Mouse (Mus musculus): Measurements from ENCODE around the gene Cmbl.

Gene Cmbl

GRCm38 (mm10) chr15:31573287-31573686 is 8.1 kb downstream of the Cmbl start:
- in situ Hi-C loops (cut with MboI; ENCODE audit: unreplicated experiment in 2 of 2), result no loop called here

- in situ Hi-C loops (cut with MboI; ENCODE audit: unreplicated experiment in 2 of 2), result no loop called here
Measured at GRCm38 (mm10) chr15:31573692-31574091, 8.5 kb downstream of the Cmbl start.

- in situ Hi-C loops (cut with MboI; ENCODE audit: unreplicated experiment in 2 of 2), result loop anchor here in 1 of 2 experiments (25.0 kb wide), 1 partner anchor 964 kb away; no protein-coding TSS in a partner anchor
Measured at GRCm38 (mm10) chr15:31576076-31576475, 10.9 kb downstream of the Cmbl start.

DNA sequence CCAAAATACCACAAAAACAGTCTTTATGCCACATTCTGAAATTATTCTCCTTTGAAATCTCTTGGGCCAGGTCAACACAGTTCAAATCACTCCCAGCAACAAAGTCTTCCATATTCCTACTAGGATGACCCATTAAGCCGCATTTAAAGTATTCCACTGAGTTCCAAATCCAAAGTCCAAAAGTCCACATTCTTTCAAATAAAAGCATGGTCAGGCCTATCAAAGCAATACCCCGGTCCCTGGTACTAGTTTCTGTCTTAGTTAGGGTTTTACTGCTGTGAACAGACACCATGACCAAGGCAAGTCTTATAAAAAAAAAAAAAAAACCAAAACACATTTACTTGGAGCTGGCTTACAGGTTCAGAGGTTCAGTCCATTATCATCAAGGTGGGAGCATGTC is 15.9 kb downstream of the Cmbl start:
- in situ Hi-C loops (cut with MboI; ENCODE audit: unreplicated experiment in 2 of 2), result loop anchor here in 1 of 2 experiments (10.0 to 25.0 kb wide), 2 partner anchors 136 to 969 kb away; no protein-coding TSS in a partner anchor

GRCm38 (mm10) chr15:31583304-31584085 is 18.3 kb downstream of the Cmbl start:
- in situ Hi-C loops (cut with MboI; ENCODE audit: unreplicated experiment in 2 of 2), result loop anchor here in 1 of 2 experiments (10.0 to 25.0 kb wide), 2 partner anchors 139 to 971 kb away; no protein-coding TSS in a partner anchor

GRCm38 (mm10) chr15:31585238-31585637 is 20.0 kb downstream of the Cmbl start:
- in situ Hi-C loops (cut with MboI; ENCODE audit: unreplicated experiment in 2 of 2), result loop anchor here (5.0 to 25.0 kb wide), 6 partner anchors 68 to 973 kb away; partner anchors contain the start of gene Ropn1l (in 1 of the 2)

- in situ Hi-C loops (cut with MboI; ENCODE audit: unreplicated experiment in 2 of 2), result loop anchor here (5.0 to 25.0 kb wide), 6 partner anchors 69 to 974 kb away; partner anchors contain the start of gene Ropn1l (in 1 of the 2)
Measured at GRCm38 (mm10) chr15:31586088-31586487, 20.9 kb downstream of the Cmbl start.

GRCm38 (mm10) chr15:31586519-31586918 is 21.3 kb downstream of the Cmbl start:
- in situ Hi-C loops (cut with MboI; ENCODE audit: unreplicated experiment in 2 of 2), result loop anchor here (5.0 to 25.0 kb wide), 6 partner anchors 69 to 974 kb away; partner anchors contain the start of gene Ropn1l (in 1 of the 2)

- in situ Hi-C loops (cut with MboI; ENCODE audit: unreplicated experiment in 2 of 2), result loop anchor here (5.0 to 25.0 kb wide), 6 partner anchors 70 to 975 kb away; partner anchors contain the start of gene Ropn1l (in 1 of the 2)
Measured at GRCm38 (mm10) chr15:31587789-31588188, 22.6 kb downstream of the Cmbl start.

- in situ Hi-C loops (cut with MboI; ENCODE audit: unreplicated experiment in 2 of 2), result loop anchor here (5.0 to 25.0 kb wide), 6 partner anchors 72 to 977 kb away; partner anchors contain the start of gene Ropn1l (in 1 of the 2)
Measured at GRCm38 (mm10) chr15:31588989-31589640, 23.9 kb downstream of the Cmbl start.

- in situ Hi-C loops (cut with MboI; ENCODE audit: unreplicated experiment in 2 of 2), result loop anchor here (10.0 to 25.0 kb wide), 2 partner anchors 55 to 978 kb away; partner anchors contain the start of gene March6 (in 1 of the 2)
Measured at GRCm38 (mm10) chr15:31590176-31590575, 25.0 kb downstream of the Cmbl start.

GRCm38 (mm10) chr15:31592531-31592930 is 27.3 kb downstream of the Cmbl start:
- in situ Hi-C loops (cut with MboI; ENCODE audit: unreplicated experiment in 2 of 2), result loop anchor here (10.0 to 25.0 kb wide), 2 partner anchors 58 to 980 kb away; partner anchors contain the start of gene March6 (in 1 of the 2)

- in situ Hi-C loops (cut with MboI; ENCODE audit: unreplicated experiment in 2 of 2), result loop anchor here (10.0 to 25.0 kb wide), 2 partner anchors 59 to 982 kb away; partner anchors contain the start of gene March6 (in 1 of the 2)
Measured at GRCm38 (mm10) chr15:31594260-31594659, 29.1 kb downstream of the Cmbl start.

DNA sequence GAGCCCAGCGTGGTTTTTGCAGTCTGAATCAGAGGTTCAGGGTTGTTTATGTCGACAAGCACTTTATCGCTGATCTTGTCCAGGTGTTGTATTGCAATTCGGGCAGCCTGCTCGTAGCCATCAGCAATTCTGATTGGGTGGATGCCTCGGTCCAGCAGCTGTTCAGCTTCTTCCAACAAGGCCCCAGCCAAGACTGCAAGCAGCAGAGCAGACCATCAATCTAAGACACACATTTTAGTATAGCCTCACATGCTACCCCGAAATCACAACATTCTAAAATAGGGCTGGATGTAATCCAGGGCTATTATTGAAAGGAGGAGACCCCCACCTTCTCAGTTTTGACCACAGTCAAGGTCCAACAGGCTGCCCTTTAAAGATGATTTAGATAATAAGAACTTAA is 30.5 kb downstream of the Cmbl start:
- in situ Hi-C loops (cut with MboI; ENCODE audit: unreplicated experiment in 2 of 2), result loop anchor here (10.0 to 25.0 kb wide), 2 partner anchors 61 to 983 kb away; partner anchors contain the start of gene March6 (in 1 of the 2)

GRCm38 (mm10) chr15:31599834-31600233 is 34.6 kb downstream of the Cmbl start:
- in situ Hi-C loops (cut with MboI; ENCODE audit: unreplicated experiment in 2 of 2), result loop anchor here (10.0 to 25.0 kb wide), 7 partner anchors 65 to 1137 kb away; partner anchors contain the start of gene March6 (in 1 of the 2)

GRCm38 (mm10) chr15:31601279-31601645 is 36.1 kb downstream of the Cmbl start:
- in situ Hi-C loops (cut with MboI; ENCODE audit: unreplicated experiment in 2 of 2), result loop anchor here (10.0 to 25.0 kb wide), 5 partner anchors 634 to 1136 kb away; no protein-coding TSS in a partner anchor

GRCm38 (mm10) chr15:31601646-31602374 is 36.6 kb downstream of the Cmbl start, which contains the start of the genes Cct5 and Fam173b:
Gene Cct5 (minus strand): TSS chr15:31601804.
Gene Fam173b (plus strand): TSS chr15:31601852.
- in situ Hi-C loops (cut with MboI; ENCODE audit: unreplicated experiment in 2 of 2), result loop anchor here (10.0 to 25.0 kb wide), 5 partner anchors 633 to 1135 kb away; no protein-coding TSS in a partner anchor

- in situ Hi-C loops (cut with MboI; ENCODE audit: unreplicated experiment in 2 of 2), result loop anchor here (10.0 to 25.0 kb wide), 5 partner anchors 632 to 1135 kb away; no protein-coding TSS in a partner anchor
Measured at GRCm38 (mm10) chr15:31602426-31602825, 37.2 kb downstream of the Cmbl start.

DNA sequence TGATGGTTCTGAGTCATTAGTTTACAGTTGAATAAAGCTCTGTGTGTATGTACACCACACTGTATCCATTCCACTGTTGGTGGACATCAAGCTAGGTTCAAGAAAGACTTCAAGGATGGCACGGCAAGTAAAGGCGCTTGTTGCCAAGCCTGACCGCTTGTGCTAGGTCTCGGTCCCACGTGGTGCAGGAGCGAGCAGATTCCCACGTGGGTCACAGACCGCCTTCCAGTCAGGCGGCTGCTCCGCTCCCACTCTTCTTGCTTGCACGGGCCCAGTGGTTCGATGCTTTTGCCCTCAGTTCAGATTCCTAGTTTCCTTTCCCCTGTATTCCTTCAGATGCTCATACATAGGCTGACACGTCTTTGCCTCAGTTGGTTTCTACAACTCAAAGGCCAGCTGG is 37.9 kb downstream of the Cmbl start:
- in situ Hi-C loops (cut with MboI; ENCODE audit: unreplicated experiment in 2 of 2), result loop anchor here (10.0 to 25.0 kb wide), 5 partner anchors 632 to 1134 kb away; no protein-coding TSS in a partner anchor
